Mouse (Mus musculus): ENCODE data around the gene Ppm1g. TPM values are rescaled to one million over a fixed set of nuclear protein-coding genes. Genes with fewer than 3 reads are reported as not detected.

Gene Ppm1g
- 81.4 and 103 TPM in 2 replicates for polyA plus RNA-seq (2015; fragmentation: Nextera tagmentation; extraction: Ambion mirVana)

- peaks cover 17% of the 10 kb centered on the region for H3K4me1 ChIP-seq (replicated peaks)
- H3K4me3 ChIP-seq, result peak within 1 kb of the TSS; percentile 97
- peak within 1 kb of the TSS; percentile 80 for H3K4me2 ChIP-seq
- under 1% methylated on average over 70 of the region's 70 CpGs for WGBS
- peak; percentile 97 for ATAC-seq (replicated peaks; ENCODE audit: insufficient number of reproducible peaks, insufficient read depth, low FRiP score, low read depth)
- no peaks in the 10 kb centered on the region for H3K9me3 ChIP-seq (replicated peaks)
- H3K27ac ChIP-seq, result peak within 1 kb of the TSS; percentile 93
- no peaks in the 10 kb centered on the region for H3K36me3 ChIP-seq
- H3K9ac ChIP-seq, result peak within 1 kb of the TSS; percentile 96
- H3K27me3 ChIP-seq, result no peaks in the 10 kb centered on the region
These were observed at the start of gene Ppm1g for GRCm38 (mm10) chr5:31220448-31221303. Ppm1g (minus strand) TSS chr5:31220687.

- H3K36me3 ChIP-seq, result peaks cover 61% of the 10 kb centered on the region
- WGBS, result 79% methylated on average over 6 of the region's 6 CpGs
- H3K27ac ChIP-seq, result no peak overlapping the region
- H3K9ac ChIP-seq, result no peak overlapping the region
- H3K4me1 ChIP-seq (replicated peaks), result no peaks in the 10 kb centered on the region
- H3K9me3 ChIP-seq (replicated peaks), result no peaks in the 10 kb centered on the region
- H3K27me3 ChIP-seq, result no peaks in the 10 kb centered on the region
- H3K4me3 ChIP-seq, result no peak overlapping the region
- H3K4me2 ChIP-seq, result no peak overlapping the region
- no peak for ATAC-seq (replicated peaks; ENCODE audit: insufficient number of reproducible peaks, insufficient read depth, low FRiP score, low read depth)
These were observed 47.2 kb upstream of the Ppm1g start for GRCm38 (mm10) chr5:31267686-31268085.

GRCm38 (mm10) chr5:31266101-31266500 is 45.6 kb upstream of the Ppm1g start:
- no peak for ATAC-seq (replicated peaks; ENCODE audit: insufficient number of reproducible peaks, insufficient read depth, low FRiP score, low read depth)
- 63% methylated on average over 7 of the region's 7 CpGs for WGBS
- Histone ChIP-seq H3K9me3 (replicated peaks) (no peaks in the 10 kb centered on the region), H3K4me2 (no peak overlapping the region), H3K36me3 (peaks cover 68% of the 10 kb centered on the region), H3K27ac (no peak overlapping the region), H3K4me1 (replicated peaks) (no peaks in the 10 kb centered on the region), H3K27me3 (no peaks in the 10 kb centered on the region), H3K9ac (no peak overlapping the region), H3K4me3 (no peak overlapping the region)

GRCm38 (mm10) chr5:31257616-31258015 is 37.1 kb upstream of the Ppm1g start:
- no peak for ATAC-seq (replicated peaks; ENCODE audit: insufficient number of reproducible peaks, insufficient read depth, low FRiP score, low read depth)
- peaks cover 43% of the 10 kb centered on the region for H3K36me3 ChIP-seq
- WGBS, result 82% methylated on average over 11 of the region's 11 CpGs

GRCm38 (mm10) chr5:31255971-31256370 is 35.5 kb upstream of the Ppm1g start:
- peaks cover 35% of the 10 kb centered on the region for H3K36me3 ChIP-seq
- H3K9ac ChIP-seq, result no peak overlapping the region
- 76% methylated on average over 2 of the region's 2 CpGs for WGBS
- H3K4me2 ChIP-seq, result no peak overlapping the region
- H3K4me3 ChIP-seq, result no peak overlapping the region
- no peak overlapping the region for H3K27ac ChIP-seq
- peaks cover 26% of the 10 kb centered on the region for H3K4me1 ChIP-seq (replicated peaks)
- no peaks in the 10 kb centered on the region for H3K9me3 ChIP-seq (replicated peaks)
- no peaks in the 10 kb centered on the region for H3K27me3 ChIP-seq
- ATAC-seq (replicated peaks; ENCODE audit: insufficient number of reproducible peaks, insufficient read depth, low FRiP score, low read depth), result no peak

More at GRCm38 (mm10) chr5:31257616-31258015, 37.1 kb upstream of the Ppm1g start:
- Histone ChIP-seq H3K4me2 (no peak overlapping the region), H3K9ac (no peak overlapping the region), H3K27me3 (no peaks in the 10 kb centered on the region), H3K4me1 (replicated peaks) (peaks cover 15% of the 10 kb centered on the region), H3K9me3 (replicated peaks) (no peaks in the 10 kb centered on the region), H3K4me3 (no peak overlapping the region), H3K27ac (no peak overlapping the region)

GRCm38 (mm10) chr5:31255381-31255780 is 34.9 kb upstream of the Ppm1g start:
- H3K9me3 ChIP-seq (replicated peaks), result no peaks in the 10 kb centered on the region
- no peak overlapping the region for H3K4me2 ChIP-seq
- H3K27ac ChIP-seq, result no peak overlapping the region
- H3K9ac ChIP-seq, result no peak overlapping the region
- H3K36me3 ChIP-seq, result peaks cover 39% of the 10 kb centered on the region
- ATAC-seq (replicated peaks; ENCODE audit: insufficient number of reproducible peaks, insufficient read depth, low FRiP score, low read depth), result no peak
- peaks cover 29% of the 10 kb centered on the region for H3K4me1 ChIP-seq (replicated peaks)
- no peak overlapping the region for H3K4me3 ChIP-seq
- no peaks in the 10 kb centered on the region for H3K27me3 ChIP-seq
- 87% methylated on average over 2 of the region's 2 CpGs for WGBS

GRCm38 (mm10) chr5:31254901-31255300 is 34.4 kb upstream of the Ppm1g start:
- no peak for ATAC-seq (replicated peaks; ENCODE audit: insufficient number of reproducible peaks, insufficient read depth, low FRiP score, low read depth)
- WGBS, result 72% methylated on average over 8 of the region's 8 CpGs
- Histone ChIP-seq H3K9me3 (replicated peaks) (no peaks in the 10 kb centered on the region), H3K27ac (no peak overlapping the region), H3K4me2 (no peak overlapping the region), H3K9ac (no peak overlapping the region), H3K4me3 (no peak overlapping the region), H3K4me1 (replicated peaks) (peaks cover 29% of the 10 kb centered on the region), H3K27me3 (no peaks in the 10 kb centered on the region), H3K36me3 (peaks cover 42% of the 10 kb centered on the region)

GRCm38 (mm10) chr5:31254452-31254851 is 34.0 kb upstream of the Ppm1g start:
- H3K27me3 ChIP-seq, result no peaks in the 10 kb centered on the region
- ATAC-seq (replicated peaks; ENCODE audit: insufficient number of reproducible peaks, insufficient read depth, low FRiP score, low read depth), result no peak
- H3K4me3 ChIP-seq, result no peak overlapping the region
- H3K9ac ChIP-seq, result no peak overlapping the region
- H3K4me1 ChIP-seq (replicated peaks), result peaks cover 29% of the 10 kb centered on the region
- no peak overlapping the region for H3K4me2 ChIP-seq
- H3K27ac ChIP-seq, result peak overlapping the region; percentile 44; the same call in 1 of the 2 replicates
- peaks cover 42% of the 10 kb centered on the region for H3K36me3 ChIP-seq
- no peaks in the 10 kb centered on the region for H3K9me3 ChIP-seq (replicated peaks)
- WGBS, result 73% methylated on average over 7 of the region's 7 CpGs

- ATAC-seq (replicated peaks; ENCODE audit: insufficient number of reproducible peaks, insufficient read depth, low FRiP score, low read depth), result no peak; the same call in 1 of the 2 replicates
- WGBS, result 68% methylated on average over 8 of the region's 8 CpGs
- Histone ChIP-seq H3K4me1 (replicated peaks) (peaks cover 31% of the 10 kb centered on the region), H3K27ac (peak overlapping the region; percentile 44; the same call in 1 of the 2 replicates), H3K9ac (no peak overlapping the region), H3K27me3 (no peaks in the 10 kb centered on the region), H3K4me3 (no peak overlapping the region), H3K36me3 (peaks cover 43% of the 10 kb centered on the region), H3K9me3 (replicated peaks) (no peaks in the 10 kb centered on the region), H3K4me2 (no peak overlapping the region)
These were observed 33.3 kb upstream of the Ppm1g start for GRCm38 (mm10) chr5:31253806-31254205.

- Histone ChIP-seq H3K9ac (no peak overlapping the region), H3K27ac (no peak overlapping the region), H3K4me1 (replicated peaks) (peaks cover 31% of the 10 kb centered on the region), H3K4me2 (no peak overlapping the region), H3K4me3 (no peak overlapping the region), H3K36me3 (peaks cover 44% of the 10 kb centered on the region), H3K27me3 (no peaks in the 10 kb centered on the region), H3K9me3 (replicated peaks) (no peaks in the 10 kb centered on the region)
- WGBS, result 83% methylated on average over 16 of the region's 16 CpGs
- ATAC-seq (replicated peaks; ENCODE audit: insufficient number of reproducible peaks, insufficient read depth, low FRiP score, low read depth), result no peak
These were observed 32.5 kb upstream of the Ppm1g start for GRCm38 (mm10) chr5:31252795-31253545.

GRCm38 (mm10) chr5:31252151-31252550 is 31.7 kb upstream of the Ppm1g start:
- Histone ChIP-seq H3K4me3 (peak overlapping the region; percentile 38), H3K27me3 (no peaks in the 10 kb centered on the region), H3K9me3 (replicated peaks) (no peaks in the 10 kb centered on the region), H3K9ac (0 out of 2 replicates have a peak overlapping the region, but pooled peaks have one; percentile 42), H3K4me1 (replicated peaks) (peaks cover 31% of the 10 kb centered on the region), H3K36me3 (peaks cover 45% of the 10 kb centered on the region), H3K27ac (no peak overlapping the region), H3K4me2 (peak overlapping the region; percentile 65)
- 57% methylated on average over 10 of the region's 10 CpGs for WGBS
- no peak for ATAC-seq (replicated peaks; ENCODE audit: insufficient number of reproducible peaks, insufficient read depth, low FRiP score, low read depth)

All from heart, embryonic 15.5 days (tissue).